Mouse (Mus musculus) liver, embryonic 14.5 days (tissue): ENCODE measurements around the gene Slc37a4.
"Not testable (repeated sequence)": the region's sequence is repeated elsewhere in the genome, so short reads cannot be mapped to it uniquely, and the experiment has no call there.

Experiments used
- CTCF ChIP-seq: IDR thresholded peaks from 2 replicates; pipeline ENCODE4 v1.5.1; 2016; ENCODE audit warnings: antibody characterized with exemption, low read depth, control low read depth
- EP300 ChIP-seq: IDR thresholded peaks from 2 replicates; pipeline ENCODE4 v1.6.1; 2016; ENCODE audit warnings: antibody characterized with exemption, low read depth

DNA sequence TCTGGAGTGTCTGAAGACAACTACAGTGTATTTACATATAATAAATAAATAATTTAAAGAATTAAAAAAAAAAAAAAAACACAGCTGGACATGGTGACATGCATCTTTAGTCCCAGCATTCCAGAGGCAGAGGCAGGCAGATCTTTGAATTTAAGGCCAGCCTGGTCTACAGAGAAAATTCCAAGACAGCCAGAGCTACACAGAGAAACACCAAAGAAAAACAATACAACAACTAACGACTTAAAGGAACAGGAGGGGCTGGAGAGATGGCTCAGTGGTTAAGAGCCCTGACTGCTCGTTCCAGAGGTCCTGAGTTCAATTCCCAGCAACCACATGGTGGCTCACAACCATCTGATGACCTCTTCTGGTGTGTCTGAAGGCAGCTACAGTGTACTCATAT is 19.3 kb upstream of the Slc37a4 start:
- TF ChIP-seq CTCF, EP300: not testable (repeated sequence)
